Mouse (Mus musculus): ENCODE data around the gene Prune2.

The Prune2 gene

GRCm38 (mm10) chr19:16997915-16998314, 42.0 kb downstream of the Prune2 start:
- DNase-seq (ENCODE audit: extremely low spot score, low spot score), result no peak

GRCm38 (mm10) chr19:17006220-17006907, 50.4 kb downstream of the Prune2 start:
- DNase-seq (ENCODE audit: extremely low spot score, low spot score), result no peak

GRCm38 (mm10) chr19:17011261-17011995, 55.5 kb downstream of the Prune2 start:
- DNase-seq (ENCODE audit: extremely low spot score, low spot score), result no peak

GRCm38 (mm10) chr19:17013085-17013484, 57.2 kb downstream of the Prune2 start:
- no peak for DNase-seq (ENCODE audit: extremely low spot score, low spot score)

GRCm38 (mm10) chr19:17014337-17015124, 58.6 kb downstream of the Prune2 start:
- no peak for DNase-seq (ENCODE audit: extremely low spot score, low spot score)

GRCm38 (mm10) chr19:17024748-17025147, 68.8 kb downstream of the Prune2 start:
- DNase-seq (ENCODE audit: extremely low spot score, low spot score), result no peak

- peak; percentile 71 for DNase-seq (ENCODE audit: extremely low spot score, low spot score)
Observed at GRCm38 (mm10) chr19:17030276-17030675, 74.4 kb downstream of the Prune2 start.

GRCm38 (mm10) chr19:17032314-17032713, 76.4 kb downstream of the Prune2 start:
- no peak for DNase-seq (ENCODE audit: extremely low spot score, low spot score)

- DNase-seq (ENCODE audit: extremely low spot score, low spot score), result no peak
Observed at GRCm38 (mm10) chr19:17046961-17047360, 91.0 kb downstream of the Prune2 start.

- no peak for DNase-seq (ENCODE audit: extremely low spot score, low spot score)
Observed at GRCm38 (mm10) chr19:17055892-17056291, 100.0 kb downstream of the Prune2 start.

GRCm38 (mm10) chr19:17060106-17060505, 104.2 kb downstream of the Prune2 start:
- no peak for DNase-seq (ENCODE audit: extremely low spot score, low spot score)

GRCm38 (mm10) chr19:17064421-17064820, 108.5 kb downstream of the Prune2 start:
- no peak for DNase-seq (ENCODE audit: extremely low spot score, low spot score)

- no peak for DNase-seq (ENCODE audit: extremely low spot score, low spot score)
Observed at GRCm38 (mm10) chr19:17069067-17069466, 113.1 kb downstream of the Prune2 start.

- no peak for DNase-seq (ENCODE audit: extremely low spot score, low spot score)
Observed at GRCm38 (mm10) chr19:17071205-17071604, 115.3 kb downstream of the Prune2 start.

- DNase-seq (ENCODE audit: extremely low spot score, low spot score), result no peak
Observed at GRCm38 (mm10) chr19:17072245-17072644, 116.3 kb downstream of the Prune2 start.

- no peak for DNase-seq (ENCODE audit: extremely low spot score, low spot score)
Observed at GRCm38 (mm10) chr19:17078643-17079316, 122.9 kb downstream of the Prune2 start.

- DNase-seq (ENCODE audit: extremely low spot score, low spot score), result no peak
Observed at GRCm38 (mm10) chr19:17081382-17081781, 125.5 kb downstream of the Prune2 start.

- no peak for DNase-seq (ENCODE audit: extremely low spot score, low spot score)
Observed at GRCm38 (mm10) chr19:17094067-17094466, 138.1 kb downstream of the Prune2 start.

GRCm38 (mm10) chr19:17096338-17096737, 140.4 kb downstream of the Prune2 start:
- no peak for DNase-seq (ENCODE audit: extremely low spot score, low spot score)

- no peak for DNase-seq (ENCODE audit: extremely low spot score, low spot score)
Observed at GRCm38 (mm10) chr19:17097210-17097609, 141.3 kb downstream of the Prune2 start.

- DNase-seq (ENCODE audit: extremely low spot score, low spot score), result no peak
Observed at GRCm38 (mm10) chr19:17108782-17109181, 152.9 kb downstream of the Prune2 start.
